Mouse (Mus musculus): ENCODE data around the gene Mast3. TPM values are rescaled to one million over a fixed set of nuclear protein-coding genes. Genes with fewer than 3 reads are reported as not detected.

Mast3 gene
- polyA plus RNA-seq, 1 experiment from 2014 or later: 18.1 TPM

DNA sequence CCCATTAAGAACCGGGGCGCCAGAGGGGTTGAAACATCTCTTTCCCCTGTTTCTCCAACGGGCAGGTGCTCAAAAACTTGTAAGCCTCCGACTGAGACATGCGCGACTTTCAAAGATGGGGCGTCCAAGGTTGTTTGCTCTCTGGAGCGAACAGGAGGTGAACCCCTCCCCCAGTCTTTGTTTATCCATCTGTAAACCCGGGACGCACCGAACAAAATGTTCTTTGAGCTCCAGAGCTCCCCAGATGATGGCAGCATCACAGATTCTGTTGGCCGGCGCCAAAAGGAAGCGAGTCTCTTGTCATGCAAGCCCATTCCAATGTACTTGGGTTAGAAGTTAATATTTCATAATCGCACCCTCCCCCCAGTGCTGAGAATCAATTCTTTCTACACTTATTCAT is 6.6 kb downstream of the Mast3 start:
- peak overlapping the region; percentile 75 for H3K4me2 ChIP-seq
- no peak overlapping the region for H3K9ac ChIP-seq
- H3K36me3 ChIP-seq: no peaks in the 10 kb centered on the region

GRCm38 (mm10) chr8:70797081-70798070 is 7.5 kb downstream of the Mast3 start:
- Histone ChIP-seq H3K9ac (peak overlapping the region; percentile 39), H3K4me2 (peak overlapping the region; percentile 75), H3K4me1 (peaks cover 39% of the 10 kb centered on the region), H3K36me3 (no peaks in the 10 kb centered on the region), H3K27me3 (peaks cover 60% of the 10 kb centered on the region), H3K9me3 (replicated peaks) (no peaks in the 10 kb centered on the region), H3K27ac (peak overlapping the region; percentile 61), H3K4me3 (replicated peaks) (peak overlapping the region; percentile 62)
- ATAC-seq (replicated peaks; ENCODE audit: low FRiP score): peak; percentile 86
- WGBS: 0% methylated on average over 57 of the region's 57 CpGs

More for the DNA sequence above, 6.6 kb downstream of the Mast3 start:
- no peak for ATAC-seq (replicated peaks; ENCODE audit: low FRiP score)
- 13% methylated on average over 15 of the region's 15 CpGs for WGBS
- Histone ChIP-seq H3K4me1 (peaks cover 30% of the 10 kb centered on the region), H3K9me3 (replicated peaks) (no peaks in the 10 kb centered on the region), H3K4me3 (replicated peaks) (peak overlapping the region; percentile 62), H3K27ac (no peak overlapping the region), H3K27me3 (peaks cover 69% of the 10 kb centered on the region)

DNA sequence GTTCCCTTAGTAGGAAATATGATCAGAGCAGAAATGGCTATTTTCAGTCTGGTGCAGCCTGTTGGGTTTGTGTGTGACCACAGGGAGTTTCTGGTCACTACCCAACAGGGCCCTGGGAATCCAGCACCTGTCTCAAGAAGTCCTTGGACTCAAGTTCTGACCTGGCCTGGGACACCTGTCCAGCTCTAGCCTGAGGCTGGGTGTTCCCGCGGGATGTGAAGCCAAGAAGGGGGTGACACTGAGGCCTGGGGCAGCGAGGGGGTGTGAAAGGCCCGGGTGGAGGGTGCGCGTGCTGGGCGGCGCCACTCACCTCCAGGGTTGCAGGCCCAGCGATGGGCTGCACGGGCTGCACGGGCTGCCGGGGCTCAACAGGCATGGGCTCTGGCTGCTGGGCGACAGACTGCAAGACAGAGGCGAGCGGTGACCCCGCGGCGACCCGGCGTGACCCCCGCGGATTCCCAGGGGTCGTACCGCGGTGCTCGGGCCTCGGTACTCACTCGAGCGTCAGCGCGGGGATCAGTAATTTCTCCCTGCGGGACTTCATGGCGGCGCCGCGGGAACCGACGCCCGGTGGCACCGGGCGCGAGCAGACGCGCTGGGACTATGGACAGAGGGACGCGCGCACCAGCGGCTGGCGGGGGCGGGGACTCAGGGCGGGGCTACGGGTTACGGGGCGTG is 8.3 kb downstream of the Mast3 start:
- Histone ChIP-seq H3K4me1 (peaks cover 45% of the 10 kb centered on the region), H3K9me3 (replicated peaks) (no peaks in the 10 kb centered on the region), H3K4me2 (peak overlapping the region; percentile 75), H3K27ac (no peak overlapping the region), H3K36me3 (no peaks in the 10 kb centered on the region), H3K9ac (peak overlapping the region; percentile 54), H3K27me3 (peaks cover 52% of the 10 kb centered on the region), H3K4me3 (replicated peaks) (peak overlapping the region; percentile 62)
- 2% methylated on average over 54 of the region's 54 CpGs for WGBS
- no peak for ATAC-seq (replicated peaks; ENCODE audit: low FRiP score)

GRCm38 (mm10) chr8:70795370-70795769 is 9.5 kb downstream of the Mast3 start:
- ATAC-seq (replicated peaks; ENCODE audit: low FRiP score): no peak
- Histone ChIP-seq H3K36me3 (no peaks in the 10 kb centered on the region), H3K4me1 (peaks cover 50% of the 10 kb centered on the region), H3K27me3 (peaks cover 43% of the 10 kb centered on the region), H3K9me3 (replicated peaks) (no peaks in the 10 kb centered on the region), H3K4me3 (replicated peaks) (no peak overlapping the region), H3K9ac (no peak overlapping the region), H3K4me2 (no peak overlapping the region), H3K27ac (no peak overlapping the region)
- 85% methylated on average over 2 of the region's 2 CpGs for WGBS

DNA sequence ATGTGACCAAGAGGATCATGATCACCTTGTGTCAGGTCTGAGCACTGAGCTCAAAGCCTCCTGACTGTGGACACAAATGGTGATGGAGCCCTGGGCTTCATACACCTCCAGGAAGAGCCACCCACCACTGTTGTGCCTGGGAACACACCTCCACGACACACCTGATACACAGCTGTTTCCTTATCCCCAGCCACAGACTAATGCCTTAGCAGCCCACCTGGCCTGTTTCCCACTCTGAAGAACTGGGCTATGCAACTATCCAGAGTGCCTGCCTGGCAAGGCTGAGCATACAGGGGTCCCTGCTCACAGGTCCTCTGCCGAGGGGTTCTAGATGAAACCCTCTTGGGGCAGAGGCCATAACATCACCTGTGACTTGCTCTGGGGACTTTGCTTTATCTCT is 10.6 kb downstream of the Mast3 start:
- no peak overlapping the region for H3K9ac ChIP-seq
- no peaks in the 10 kb centered on the region for H3K9me3 ChIP-seq (replicated peaks)
- peaks cover 56% of the 10 kb centered on the region for H3K4me1 ChIP-seq
- H3K36me3 ChIP-seq: 0 out of 2 replicates have a peak, but pooled peaks cover 5% of the 10 kb centered on the region
- no peak overlapping the region for H3K4me2 ChIP-seq
- ATAC-seq (replicated peaks; ENCODE audit: low FRiP score): no peak
- H3K27ac ChIP-seq: no peak overlapping the region
- H3K27me3 ChIP-seq: peaks cover 32% of the 10 kb centered on the region
- 90% methylated on average over 2 of the region's 2 CpGs for WGBS
- no peak overlapping the region for H3K4me3 ChIP-seq (replicated peaks)

GRCm38 (mm10) chr8:70792700-70793099 is 12.2 kb downstream of the Mast3 start:
- 0% methylated on average over 19 of the region's 20 CpGs for WGBS
- H3K27me3 ChIP-seq: peaks cover 17% of the 10 kb centered on the region
- H3K27ac ChIP-seq: peak overlapping the region; percentile 92
- H3K4me1 ChIP-seq: peaks cover 61% of the 10 kb centered on the region
- peak; percentile 60 for ATAC-seq (replicated peaks; ENCODE audit: low FRiP score)
- H3K4me2 ChIP-seq: peak overlapping the region; percentile 88
- H3K4me3 ChIP-seq (replicated peaks): peak overlapping the region; percentile 73
- H3K36me3 ChIP-seq: peaks cover 18% of the 10 kb centered on the region; the same call in 1 of the 2 replicates
- no peaks in the 10 kb centered on the region for H3K9me3 ChIP-seq (replicated peaks)
- peak overlapping the region; percentile 87; the same call in 1 of the 2 replicates for H3K9ac ChIP-seq

GRCm38 (mm10) chr8:70791975-70792691 is 12.7 kb downstream of the Mast3 start:
- H3K4me2 ChIP-seq: peak overlapping the region; percentile 88
- H3K36me3 ChIP-seq: peaks cover 23% of the 10 kb centered on the region
- peak overlapping the region; percentile 92 for H3K27ac ChIP-seq
- peak; percentile 82 for ATAC-seq (replicated peaks; ENCODE audit: low FRiP score)
- no peaks in the 10 kb centered on the region for H3K9me3 ChIP-seq (replicated peaks)
- H3K4me3 ChIP-seq (replicated peaks): peak overlapping the region; percentile 73
- H3K9ac ChIP-seq: peak overlapping the region; percentile 87
- peaks cover 64% of the 10 kb centered on the region for H3K4me1 ChIP-seq
- H3K27me3 ChIP-seq: 0 out of 2 replicates have a peak, but pooled peaks cover 14% of the 10 kb centered on the region
- WGBS: 5% methylated on average over 58 of the region's 58 CpGs

- Histone ChIP-seq H3K27me3 (0 out of 2 replicates have a peak, but pooled peaks cover 10% of the 10 kb centered on the region), H3K9me3 (replicated peaks) (no peaks in the 10 kb centered on the region), H3K4me3 (replicated peaks) (peak overlapping the region; percentile 73), H3K4me2 (peak overlapping the region; percentile 88), H3K4me1 (peaks cover 60% of the 10 kb centered on the region), H3K27ac (peak overlapping the region; percentile 92), H3K36me3 (peaks cover 31% of the 10 kb centered on the region), H3K9ac (peak overlapping the region; percentile 87)
- WGBS: 47% methylated on average over 7 of the region's 7 CpGs
- ATAC-seq (replicated peaks; ENCODE audit: low FRiP score): no peak
Observed at GRCm38 (mm10) chr8:70791294-70791701, 13.6 kb downstream of the Mast3 start.

- Histone ChIP-seq H3K36me3 (peaks cover 36% of the 10 kb centered on the region), H3K9ac (peak overlapping the region; percentile 87), H3K4me1 (peaks cover 57% of the 10 kb centered on the region), H3K4me2 (peak overlapping the region; percentile 88), H3K27ac (peak overlapping the region; percentile 92), H3K27me3 (0 out of 2 replicates have a peak, but pooled peaks cover 5% of the 10 kb centered on the region), H3K4me3 (replicated peaks) (peak overlapping the region; percentile 73), H3K9me3 (replicated peaks) (no peaks in the 10 kb centered on the region)
- WGBS: 28% methylated on average over 8 of the region's 8 CpGs
- no peak for ATAC-seq (replicated peaks; ENCODE audit: low FRiP score)
Observed at GRCm38 (mm10) chr8:70790846-70791245, 14.0 kb downstream of the Mast3 start.

DNA sequence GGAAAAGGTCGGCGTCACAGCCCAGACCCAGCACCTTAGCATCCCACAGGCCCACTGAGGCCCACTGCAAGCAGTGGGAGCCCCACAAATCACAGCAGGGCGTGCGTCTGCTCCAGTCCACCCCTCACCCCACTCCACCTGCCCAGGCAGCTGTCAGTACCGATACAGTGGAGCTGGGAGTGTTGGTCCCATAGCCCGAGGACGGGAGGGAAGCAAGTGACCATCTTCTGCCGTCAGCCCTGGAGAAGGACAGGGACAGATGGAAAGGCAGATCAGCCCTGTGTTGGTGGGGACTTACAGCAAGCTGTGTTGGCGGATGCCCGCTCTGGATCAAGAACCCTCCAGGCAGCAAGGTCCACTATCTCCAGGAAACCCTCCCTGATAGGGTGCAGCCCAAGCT is 15.8 kb downstream of the Mast3 start:
- no peaks in the 10 kb centered on the region for H3K27me3 ChIP-seq
- 72% methylated on average over 10 of the region's 10 CpGs for WGBS
- H3K36me3 ChIP-seq: peaks cover 54% of the 10 kb centered on the region
- peaks cover 57% of the 10 kb centered on the region for H3K4me1 ChIP-seq
- H3K27ac ChIP-seq: no peak overlapping the region
- H3K9ac ChIP-seq: no peak overlapping the region
- ATAC-seq (replicated peaks; ENCODE audit: low FRiP score): no peak
- no peaks in the 10 kb centered on the region for H3K9me3 ChIP-seq (replicated peaks)
- no peak overlapping the region for H3K4me2 ChIP-seq
- no peak overlapping the region for H3K4me3 ChIP-seq (replicated peaks)

DNA sequence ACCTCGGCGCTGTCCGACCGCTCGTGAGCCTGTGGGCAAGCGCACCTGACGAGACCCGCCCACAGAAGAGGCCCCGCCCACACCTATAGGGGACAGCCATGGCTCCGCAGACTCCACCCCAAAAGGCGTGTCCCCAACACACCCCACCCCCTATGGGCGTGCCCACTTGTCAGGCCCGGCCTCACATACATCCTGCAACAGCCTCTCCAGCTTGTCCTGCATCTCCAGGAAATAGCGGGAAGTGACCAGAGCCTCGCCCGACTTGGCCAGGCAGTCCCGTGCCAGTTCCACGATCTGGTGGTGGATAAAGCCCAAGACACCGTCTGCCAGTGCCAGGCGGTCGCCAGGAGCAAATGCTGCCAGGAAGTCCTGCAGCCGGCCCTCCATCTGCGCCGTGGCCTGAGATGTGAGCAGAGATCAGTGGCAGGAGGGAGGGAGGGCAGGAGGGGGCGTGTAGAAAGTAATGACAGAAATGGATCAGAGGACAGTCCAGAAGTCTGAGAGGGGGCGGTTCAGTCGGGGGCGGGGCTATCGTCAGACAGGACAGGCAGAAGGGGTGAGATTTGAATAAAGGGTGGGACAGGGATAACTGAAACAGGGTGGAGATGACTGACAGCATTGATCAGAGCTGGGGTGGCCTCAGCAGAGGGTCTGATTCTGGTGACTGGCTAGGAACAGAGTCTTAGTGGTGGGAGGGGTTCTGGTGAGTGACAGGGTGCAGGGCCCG is 16.8 kb downstream of the Mast3 start:
- 0 out of 2 replicates have a peak, but pooled peaks have one; percentile 7 for ATAC-seq (replicated peaks; ENCODE audit: low FRiP score)
- no peak overlapping the region for H3K27ac ChIP-seq
- peaks cover 52% of the 10 kb centered on the region for H3K4me1 ChIP-seq
- peak overlapping the region; percentile 12; the same call in 1 of the 2 replicates for H3K9ac ChIP-seq
- H3K27me3 ChIP-seq: no peaks in the 10 kb centered on the region
- peaks cover 63% of the 10 kb centered on the region for H3K36me3 ChIP-seq
- WGBS: 30% methylated on average over 30 of the region's 30 CpGs
- H3K4me2 ChIP-seq: peak overlapping the region; percentile 41
- no peaks in the 10 kb centered on the region for H3K9me3 ChIP-seq (replicated peaks)
- H3K4me3 ChIP-seq (replicated peaks): peak overlapping the region; percentile 30

All from kidney, embryonic 15.5 days (tissue).